Mouse (Mus musculus): ENCODE data around the gene Iqca. TPM values are rescaled to one million over a fixed set of nuclear protein-coding genes. Genes with fewer than 3 reads are reported as not detected.

Iqca gene
- polyA plus RNA-seq, 1 experiment: 0.02 TPM

DNA sequence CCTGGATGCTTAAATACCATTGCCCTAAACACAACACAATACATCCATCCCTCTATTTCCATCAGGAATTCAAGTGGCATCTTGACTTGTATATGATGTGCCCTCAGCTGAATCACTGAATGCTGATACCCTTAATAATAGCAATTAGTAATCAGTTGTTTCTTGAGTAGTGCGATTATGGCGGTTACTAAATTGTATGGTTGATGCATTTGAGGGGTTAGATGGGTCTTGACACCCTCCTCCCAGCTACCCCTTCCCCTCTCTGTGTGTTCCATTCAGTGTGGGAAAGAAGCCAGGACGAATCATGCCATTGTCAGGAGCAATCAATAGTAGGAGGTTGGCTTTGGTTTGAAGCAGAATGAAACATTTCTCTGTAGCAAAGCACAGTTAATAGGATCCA lies 144.0 kb downstream of the Iqca start:
- Histone ChIP-seq H3K27me3 (ENCODE audit: control insufficient read depth, insufficient read depth, insufficient read length) (no peaks in the 10 kb centered on the region), H3K79me2 (ENCODE audit: control insufficient read depth, insufficient read depth) (no peaks in the 10 kb centered on the region), H3K4me2 (ENCODE audit: low read depth) (no peak overlapping the region), H3K36me3 (ENCODE audit: control insufficient read depth, insufficient read depth) (no peaks in the 10 kb centered on the region), H3K4me3 (no peak overlapping the region), H3ac (ENCODE audit: control insufficient read depth, insufficient read length) (no peak overlapping the region)
- TF ChIP-seq POLR2A (IDR thresholded peaks at IDR 0.05; ENCODE audit: insufficient read length, low read depth) (no peak), MYOD1 (IDR thresholded peaks at IDR 0.05; ENCODE audit: control insufficient read depth in 1 of 3, insufficient read length in 2 of 3, low read depth in 2 of 3) (no peak), SRF (IDR thresholded peaks at IDR 0.05; ENCODE audit: control insufficient read depth, insufficient read length, low read depth) (no peak), USF1 (IDR thresholded peaks at IDR 0.05; ENCODE audit: low read depth) (no peak), POLR2AphosphoS2 (IDR thresholded peaks at IDR 0.05; ENCODE audit: insufficient read length, low read depth) (no peak), REST (IDR thresholded peaks at IDR 0.05; ENCODE audit: insufficient read depth, insufficient read length) (no peak), E2F4 (IDR thresholded peaks at IDR 0.05; ENCODE audit: insufficient read depth) (no peak), MYOG (IDR thresholded peaks at IDR 0.05; ENCODE audit: control insufficient read depth in 1 of 3, insufficient read depth in 1 of 3, insufficient read length in 2 of 3, low read depth in 2 of 3) (no peak), TCF12 (IDR thresholded peaks at IDR 0.05; ENCODE audit: insufficient read depth, poor library complexity, severe bottlenecking) (no peak), CEBPB (IDR thresholded peaks at IDR 0.05; ENCODE audit: insufficient read depth, poor library complexity, severe bottlenecking) (no peak), TCF3 (IDR thresholded peaks at IDR 0.05; ENCODE audit: insufficient read length, low read depth) (no peak), MAX (IDR thresholded peaks at IDR 0.05; ENCODE audit: low read depth) (no peak)

DNA sequence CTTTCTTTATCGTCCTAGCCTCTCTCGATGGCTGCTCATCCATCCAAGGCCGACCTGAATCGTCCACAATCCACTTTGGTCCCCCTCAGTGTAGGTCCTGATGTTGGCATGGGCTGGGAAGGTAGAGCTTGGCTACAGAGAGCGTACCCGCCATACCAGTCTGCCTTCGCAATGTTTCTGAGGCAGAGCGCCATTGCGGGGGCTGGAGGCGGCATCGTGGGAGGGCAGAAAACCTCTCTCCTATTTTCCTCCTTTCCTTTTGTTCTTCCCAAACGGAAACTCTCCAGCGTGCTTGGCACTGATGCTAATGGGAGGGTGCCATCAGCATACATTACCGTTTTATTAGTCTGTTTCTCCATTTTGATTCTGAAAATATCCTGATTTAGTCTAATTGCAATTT lies 146.5 kb downstream of the Iqca start:
- H3ac ChIP-seq (ENCODE audit: control insufficient read depth, insufficient read length): no peak overlapping the region
- H3K27me3 ChIP-seq (ENCODE audit: control insufficient read depth, insufficient read depth, insufficient read length): peaks cover 6% of the 10 kb centered on the region
- no peak overlapping the region for H3K4me3 ChIP-seq
- TF ChIP-seq CEBPB (IDR thresholded peaks at IDR 0.05; ENCODE audit: insufficient read depth, poor library complexity, severe bottlenecking) (no peak), MYOG (IDR thresholded peaks at IDR 0.05; ENCODE audit: control insufficient read depth in 1 of 3, insufficient read depth in 1 of 3, insufficient read length in 2 of 3, low read depth in 2 of 3) (no peak), MYOD1 (IDR thresholded peaks at IDR 0.05; ENCODE audit: control insufficient read depth in 1 of 3, insufficient read length in 2 of 3, low read depth in 2 of 3) (no peak), REST (IDR thresholded peaks at IDR 0.05; ENCODE audit: insufficient read depth, insufficient read length) (no peak), E2F4 (IDR thresholded peaks at IDR 0.05; ENCODE audit: insufficient read depth) (no peak), POLR2A (IDR thresholded peaks at IDR 0.05; ENCODE audit: insufficient read length, low read depth) (no peak), TCF3 (IDR thresholded peaks at IDR 0.05; ENCODE audit: insufficient read length, low read depth) (no peak), MAX (IDR thresholded peaks at IDR 0.05; ENCODE audit: low read depth) (no peak), POLR2AphosphoS2 (IDR thresholded peaks at IDR 0.05; ENCODE audit: insufficient read length, low read depth) (no peak), USF1 (IDR thresholded peaks at IDR 0.05; ENCODE audit: low read depth) (no peak), TCF12 (IDR thresholded peaks at IDR 0.05; ENCODE audit: insufficient read depth, poor library complexity, severe bottlenecking) (no peak), SRF (IDR thresholded peaks at IDR 0.05; ENCODE audit: control insufficient read depth, insufficient read length, low read depth) (no peak)
- no peaks in the 10 kb centered on the region for H3K79me2 ChIP-seq (ENCODE audit: control insufficient read depth, insufficient read depth)
- no peak overlapping the region for H3K4me2 ChIP-seq (ENCODE audit: low read depth)
- H3K36me3 ChIP-seq (ENCODE audit: control insufficient read depth, insufficient read depth): no peaks in the 10 kb centered on the region

- H3ac ChIP-seq (ENCODE audit: control insufficient read depth, insufficient read length): no peak overlapping the region
- H3K36me3 ChIP-seq (ENCODE audit: control insufficient read depth, insufficient read depth): no peaks in the 10 kb centered on the region
- no peak overlapping the region for H3K4me2 ChIP-seq (ENCODE audit: low read depth)
- no peak for TF ChIP-seq E2F4 (IDR thresholded peaks at IDR 0.05; ENCODE audit: insufficient read depth)
- TF ChIP-seq REST (IDR thresholded peaks at IDR 0.05; ENCODE audit: insufficient read depth, insufficient read length): no peak
- no peak for TF ChIP-seq POLR2AphosphoS2 (IDR thresholded peaks at IDR 0.05; ENCODE audit: insufficient read length, low read depth)
- TF ChIP-seq MYOD1 (IDR thresholded peaks at IDR 0.05; ENCODE audit: control insufficient read depth in 1 of 3, insufficient read length in 2 of 3, low read depth in 2 of 3): no peak
- no peak for TF ChIP-seq MAX (IDR thresholded peaks at IDR 0.05; ENCODE audit: low read depth)
- TF ChIP-seq USF1 (IDR thresholded peaks at IDR 0.05; ENCODE audit: low read depth): no peak
- TF ChIP-seq POLR2A (IDR thresholded peaks at IDR 0.05; ENCODE audit: insufficient read length, low read depth): no peak
- TF ChIP-seq CEBPB (IDR thresholded peaks at IDR 0.05; ENCODE audit: insufficient read depth, poor library complexity, severe bottlenecking): no peak
- no peak for TF ChIP-seq MYOG (IDR thresholded peaks at IDR 0.05; ENCODE audit: control insufficient read depth in 1 of 3, insufficient read depth in 1 of 3, insufficient read length in 2 of 3, low read depth in 2 of 3)
- TF ChIP-seq SRF (IDR thresholded peaks at IDR 0.05; ENCODE audit: control insufficient read depth, insufficient read length, low read depth): no peak
- TF ChIP-seq TCF12 (IDR thresholded peaks at IDR 0.05; ENCODE audit: insufficient read depth, poor library complexity, severe bottlenecking): no peak
- TF ChIP-seq TCF3 (IDR thresholded peaks at IDR 0.05; ENCODE audit: insufficient read length, low read depth): no peak
- H3K79me2 ChIP-seq (ENCODE audit: control insufficient read depth, insufficient read depth): no peaks in the 10 kb centered on the region
- H3K4me3 ChIP-seq: no peak overlapping the region
- H3K27me3 ChIP-seq (ENCODE audit: control insufficient read depth, insufficient read depth, insufficient read length): peaks cover 19% of the 10 kb centered on the region
Observed at GRCm38 (mm10) chr1:90000981-90001380, 152.2 kb downstream of the Iqca start.

DNA sequence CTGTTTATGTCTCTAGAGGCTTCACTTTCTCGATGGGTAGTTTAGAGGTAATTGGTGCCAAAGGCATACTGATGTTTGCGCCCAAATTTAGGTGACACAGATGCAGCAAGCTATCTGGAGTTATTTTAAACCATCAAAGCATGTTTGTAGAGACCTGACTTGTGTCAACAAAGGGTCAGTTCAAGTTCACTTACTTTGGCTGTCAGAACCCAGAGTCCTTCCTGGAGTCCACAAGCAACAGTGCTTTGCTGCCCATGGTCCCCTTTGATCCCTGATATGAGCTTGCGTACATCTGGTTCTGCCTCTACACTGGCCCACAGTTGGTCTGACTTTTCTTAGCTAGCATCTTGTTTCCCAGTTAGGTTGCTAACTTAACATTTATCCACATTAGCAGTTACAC lies 153.3 kb downstream of the Iqca start:
- H3ac ChIP-seq (ENCODE audit: control insufficient read depth, insufficient read length): no peak overlapping the region
- no peaks in the 10 kb centered on the region for H3K36me3 ChIP-seq (ENCODE audit: control insufficient read depth, insufficient read depth)
- no peak overlapping the region for H3K4me3 ChIP-seq
- TF ChIP-seq TCF3 (IDR thresholded peaks at IDR 0.05; ENCODE audit: insufficient read length, low read depth) (no peak), SRF (IDR thresholded peaks at IDR 0.05; ENCODE audit: control insufficient read depth, insufficient read length, low read depth) (no peak), TCF12 (IDR thresholded peaks at IDR 0.05; ENCODE audit: insufficient read depth, poor library complexity, severe bottlenecking) (no peak), REST (IDR thresholded peaks at IDR 0.05; ENCODE audit: insufficient read depth, insufficient read length) (no peak), MYOG (IDR thresholded peaks at IDR 0.05; ENCODE audit: control insufficient read depth in 1 of 3, insufficient read depth in 1 of 3, insufficient read length in 2 of 3, low read depth in 2 of 3) (no peak), E2F4 (IDR thresholded peaks at IDR 0.05; ENCODE audit: insufficient read depth) (no peak)
- H3K27me3 ChIP-seq (ENCODE audit: control insufficient read depth, insufficient read depth, insufficient read length): peaks cover 29% of the 10 kb centered on the region
- no peaks in the 10 kb centered on the region for H3K79me2 ChIP-seq (ENCODE audit: control insufficient read depth, insufficient read depth)
- no peak overlapping the region for H3K4me2 ChIP-seq (ENCODE audit: low read depth)

Data from myocyte (in vitro differentiated cells).